Mouse (Mus musculus): ENCODE results near the gene Srcin1.

Gene Srcin1

DNA sequence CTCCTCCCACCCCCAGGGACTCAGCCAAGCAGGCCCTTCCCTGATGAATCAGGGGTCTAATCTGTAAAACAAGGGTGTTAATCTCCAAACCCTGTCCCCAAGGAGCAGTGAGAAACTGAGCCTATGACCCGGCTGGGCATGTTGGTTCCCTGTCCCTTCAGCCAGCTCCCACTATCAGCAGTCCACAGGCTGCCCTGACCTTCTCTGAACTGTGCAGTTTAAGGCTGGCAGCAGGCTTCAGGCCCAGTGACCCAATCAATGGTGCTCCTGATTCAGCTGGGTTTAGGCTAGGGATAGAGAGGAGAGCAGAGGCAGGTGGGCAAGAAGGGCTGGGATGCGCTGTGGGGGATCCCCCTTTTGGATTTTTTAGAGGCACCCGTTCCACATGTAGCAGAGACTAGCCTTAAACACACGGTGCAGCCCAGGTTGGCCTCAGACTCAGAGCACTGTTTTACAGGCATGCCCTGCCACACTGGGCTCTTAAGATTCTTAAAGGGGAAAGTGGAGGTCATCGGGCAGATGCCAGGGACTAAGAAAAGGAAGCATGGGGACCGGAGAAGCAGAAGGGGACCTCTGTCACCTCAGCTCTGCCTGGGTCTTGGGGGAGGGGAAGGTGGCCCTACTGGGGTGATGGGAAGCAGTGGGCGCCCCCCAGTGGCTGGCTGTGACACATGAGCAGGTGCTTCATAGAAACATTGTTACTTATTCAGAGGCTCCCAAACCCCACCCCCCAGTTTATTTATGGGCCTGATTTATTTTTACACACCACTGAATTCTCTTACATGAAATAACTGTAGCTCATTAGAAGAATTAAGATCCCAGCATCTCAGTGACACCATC is 19.2 kb downstream of the Srcin1 start:
- DNase-seq (ENCODE audit: low read depth, low spot score), result no peak

- no peak for DNase-seq (ENCODE audit: low read depth, low spot score)
Observed at GRCm38 (mm10) chr11:97555144-97555543, 20.8 kb downstream of the Srcin1 start.

DNA sequence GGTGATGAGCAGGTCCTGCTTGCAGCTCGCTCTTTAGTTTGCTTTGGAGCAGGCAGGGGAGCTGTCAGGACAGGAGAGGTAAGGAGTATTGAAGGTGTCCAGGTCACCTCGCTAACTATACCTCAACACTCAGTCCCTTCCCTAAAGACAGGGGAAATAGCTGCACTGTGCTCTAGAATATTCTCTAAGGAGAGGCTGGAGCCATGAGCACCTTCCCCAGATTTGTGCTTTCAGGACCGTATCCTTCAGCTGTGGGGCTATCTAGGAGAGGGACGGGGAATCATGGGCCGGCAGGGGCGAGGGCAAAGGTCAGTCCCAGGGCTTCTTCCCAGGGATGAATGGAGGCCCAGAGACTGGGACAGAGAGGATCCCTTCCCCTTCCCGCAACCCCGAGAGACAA is 23.8 kb downstream of the Srcin1 start:
- DNase-seq (ENCODE audit: low read depth, low spot score), result no peak

- DNase-seq (ENCODE audit: low read depth, low spot score), result no peak
Observed at GRCm38 (mm10) chr11:97548757-97549156, 27.2 kb downstream of the Srcin1 start.

DNA sequence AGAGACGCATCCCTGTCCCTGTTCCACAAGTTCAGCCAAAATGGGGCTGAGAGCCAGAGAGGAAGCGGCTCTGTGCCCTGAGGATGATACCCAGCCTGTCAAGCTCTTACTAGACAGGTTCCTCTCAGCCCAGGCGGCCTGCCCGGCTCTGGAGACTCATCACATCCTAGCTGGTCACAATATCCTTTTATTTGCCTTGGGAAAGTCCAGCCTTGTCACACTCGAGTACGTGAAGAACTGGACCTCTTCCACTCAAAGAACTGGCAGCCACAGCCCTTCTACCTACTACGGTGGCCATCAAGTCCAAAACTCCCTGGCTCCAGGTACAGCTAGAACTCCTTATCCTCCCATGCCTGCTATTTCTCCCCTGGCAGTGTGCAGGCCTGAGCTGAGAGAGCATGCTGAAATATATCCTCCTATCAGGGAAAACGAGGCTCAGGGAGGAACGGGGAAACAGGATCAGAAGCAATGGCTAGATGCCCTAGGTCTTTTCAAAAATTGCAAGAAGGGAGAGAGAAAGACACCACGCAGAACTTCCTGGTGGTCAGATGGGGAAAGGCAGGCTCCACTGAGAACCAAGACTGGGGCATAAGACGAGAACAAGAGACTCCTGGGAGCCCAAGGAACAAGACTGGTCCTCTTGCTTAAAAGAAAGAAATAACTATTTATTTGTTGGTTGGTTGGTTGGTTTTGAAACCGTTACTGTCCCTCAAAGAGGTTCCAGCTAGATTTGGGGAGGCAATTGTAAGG is 27.9 kb downstream of the Srcin1 start:
- no peak for DNase-seq (ENCODE audit: low read depth, low spot score)

GRCm38 (mm10) chr11:97546804-97547411 is 29.1 kb downstream of the Srcin1 start:
- no peak for DNase-seq (ENCODE audit: low read depth, low spot score)

DNA sequence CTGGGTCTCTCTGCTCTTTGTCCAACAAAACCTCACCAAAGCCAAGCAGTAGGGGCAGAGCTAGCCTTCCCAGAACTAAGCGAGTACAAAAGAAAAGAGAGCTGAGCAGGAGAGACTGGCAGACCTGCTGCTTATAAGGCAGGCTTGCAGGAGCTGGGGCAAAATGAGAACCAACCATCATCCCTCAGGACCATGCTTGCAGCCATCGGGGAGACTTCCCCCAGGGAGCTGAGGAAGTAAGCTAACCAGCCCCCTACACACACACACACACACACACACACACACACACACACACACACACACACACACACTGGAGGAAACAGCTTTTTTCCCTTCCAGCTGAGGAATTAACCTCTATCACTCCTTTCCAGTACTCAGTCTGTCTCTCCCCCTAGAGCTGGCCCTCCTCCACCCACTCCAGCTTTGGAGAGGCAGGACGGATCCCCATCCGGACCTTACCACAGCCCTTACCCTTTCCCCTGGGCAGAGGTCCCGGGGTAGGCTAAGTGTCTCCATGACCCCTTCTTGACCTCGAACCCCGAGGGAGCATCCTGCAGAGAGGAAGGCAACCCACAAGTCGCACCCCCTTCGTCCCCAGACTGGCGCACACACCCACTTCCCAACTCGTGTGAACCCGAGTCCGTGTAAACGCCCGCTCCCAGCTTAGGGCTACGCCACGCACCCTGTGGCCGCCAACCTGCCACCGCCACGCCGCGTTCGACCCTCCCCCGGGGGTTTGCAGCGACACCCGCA is 30.0 kb downstream of the Srcin1 start:
- DNase-seq (ENCODE audit: low read depth, low spot score), result no peak

DNA sequence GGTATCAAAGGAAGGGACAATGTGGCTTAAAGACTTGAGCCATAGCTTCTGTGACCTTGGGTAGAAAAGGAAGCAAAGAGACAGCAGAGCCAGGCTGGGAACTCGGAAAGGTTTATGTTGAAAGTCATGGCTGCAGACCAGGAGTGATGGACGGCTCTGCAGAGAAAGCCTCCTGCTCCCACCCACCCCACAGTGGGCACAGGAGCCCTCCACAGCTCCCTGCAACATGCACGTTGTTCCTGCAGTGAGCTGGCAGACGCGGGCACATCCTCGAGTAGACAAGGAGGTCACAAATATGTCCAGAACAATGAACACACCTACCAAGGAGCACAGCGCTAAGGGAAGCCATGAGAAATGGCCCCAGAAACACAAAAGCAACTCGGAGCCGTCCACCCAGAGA is 32.1 kb downstream of the Srcin1 start:
- DNase-seq (ENCODE audit: low read depth, low spot score), result no peak

- no peak for DNase-seq (ENCODE audit: low read depth, low spot score)
Observed at GRCm38 (mm10) chr11:97543181-97543733, 32.7 kb downstream of the Srcin1 start.

GRCm38 (mm10) chr11:97542171-97543150 is 33.5 kb downstream of the Srcin1 start:
- DNase-seq (ENCODE audit: low read depth, low spot score), result no peak

GRCm38 (mm10) chr11:97540604-97541003 is 35.4 kb downstream of the Srcin1 start:
- DNase-seq (ENCODE audit: low read depth, low spot score), result no peak

DNA sequence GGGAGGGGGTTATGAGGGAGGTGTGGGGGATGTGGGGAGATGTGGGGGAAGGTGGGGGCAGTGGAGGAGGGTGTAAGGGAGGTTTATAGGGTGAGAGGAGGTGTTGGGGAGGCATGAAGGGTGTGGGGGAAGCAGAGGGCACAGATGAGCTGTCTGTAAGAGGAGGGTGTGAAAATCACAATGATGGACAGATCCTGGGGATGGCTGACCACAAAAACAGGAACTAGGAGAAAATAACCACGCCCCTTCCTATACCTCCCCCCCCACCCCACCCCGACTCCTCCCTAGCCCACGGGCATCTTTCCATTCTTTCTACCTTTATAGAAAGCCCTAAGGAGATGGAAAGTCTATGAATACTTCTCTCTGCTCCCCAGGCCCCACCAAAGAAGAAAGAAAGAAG is 35.9 kb downstream of the Srcin1 start:
- DNase-seq (ENCODE audit: low read depth, low spot score), result no peak

GRCm38 (mm10) chr11:97539622-97540021 is 36.4 kb downstream of the Srcin1 start:
- DNase-seq (ENCODE audit: low read depth, low spot score), result no peak

- no peak for DNase-seq (ENCODE audit: low read depth, low spot score)
Observed at GRCm38 (mm10) chr11:97537580-97538089, 38.4 kb downstream of the Srcin1 start.

- DNase-seq (ENCODE audit: low read depth, low spot score), result no peak
Observed at GRCm38 (mm10) chr11:97536835-97537579, 39.0 kb downstream of the Srcin1 start.

DNA sequence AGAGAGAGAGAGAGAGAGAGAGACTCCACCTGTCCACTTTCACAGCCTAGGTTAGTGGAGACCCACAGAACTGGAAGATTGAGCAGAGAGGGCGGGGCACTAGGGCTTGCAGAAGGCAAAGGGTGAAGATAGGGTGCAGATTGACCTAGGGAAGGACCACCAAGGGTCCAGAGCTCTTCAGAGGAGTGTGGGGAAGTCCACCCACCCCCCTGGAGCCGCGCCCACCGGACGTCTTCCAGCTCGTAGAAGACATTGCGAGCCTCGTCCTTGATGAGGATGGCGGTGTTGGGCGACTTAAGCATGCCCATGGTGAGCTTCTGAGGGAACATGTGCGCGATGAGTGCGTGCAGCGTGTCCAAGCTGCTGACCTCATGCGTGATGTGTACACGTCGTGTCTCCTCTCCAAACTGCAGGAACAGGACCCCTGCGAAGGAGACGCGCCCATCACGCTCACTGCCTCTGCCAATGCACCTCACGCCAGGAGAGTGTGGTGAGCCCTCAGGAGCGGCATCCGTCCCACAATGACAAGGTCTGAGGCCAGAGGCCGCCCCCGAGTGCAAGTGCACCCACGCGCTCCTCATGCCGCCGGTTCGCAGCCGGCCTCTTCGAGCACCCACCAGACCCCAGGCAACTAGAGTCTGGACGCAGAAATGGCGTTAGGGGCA is 39.8 kb downstream of the Srcin1 start:
- no peak for DNase-seq (ENCODE audit: low read depth, low spot score)

DNA sequence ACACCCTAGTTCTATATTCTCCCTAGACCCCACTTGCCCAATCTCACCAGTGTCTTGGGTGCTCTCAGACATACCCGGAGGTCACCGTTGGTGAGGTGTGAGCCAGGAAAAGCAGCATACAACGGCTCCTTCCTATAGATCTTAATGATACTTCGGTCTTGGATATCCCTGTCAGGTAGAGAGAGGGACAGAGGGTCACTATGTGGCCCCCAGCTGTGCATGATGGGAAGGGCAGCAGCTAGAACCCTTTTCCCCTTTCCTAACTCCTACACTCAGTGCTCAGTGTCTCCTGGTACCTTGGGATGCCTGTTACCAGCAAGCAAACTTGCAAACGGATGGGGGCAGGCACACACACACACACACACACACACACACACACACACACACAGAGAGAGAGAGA is 40.3 kb downstream of the Srcin1 start:
- DNase-seq (ENCODE audit: low read depth, low spot score), result no peak

GRCm38 (mm10) chr11:97535308-97535630 is 40.7 kb downstream of the Srcin1 start:
- DNase-seq (ENCODE audit: low read depth, low spot score), result no peak

All from brain, embryonic 18.5 days (tissue).